Mouse (Mus musculus) testis, adult 2 months (tissue): ENCODE measurements at regions not wholly inside any gene's neighbourhood (a gene's known extent, or its start where the extent isn't known, plus 50 kb on each side); places are given as distances from the start of the nearest gene placed in this dataset.
A peak's percentile ranks its signal among the peaks of the same experiment; 100 is the strongest.

Source experiments
- H3K27ac ChIP-seq: fragments of 200-500 bp; 2 replicates; pipeline ENCODE4 v1.5.1; 2012; ENCODE audit warnings: low read depth, low read length; ENCODE audit not compliant: control insufficient read depth, insufficient read depth
- H3K27me3 ChIP-seq: fragments of 200-500 bp; 2 replicates; pipeline ENCODE4 v1.6.1; 2012; ENCODE audit warnings: mild to moderate bottlenecking, low read length, moderate library complexity; ENCODE audit not compliant: control insufficient read depth, insufficient read depth
- H3K36me3 ChIP-seq: fragments of 200-500 bp; 2 replicates; pipeline ENCODE4 v1.6.1; 2012; ENCODE audit warnings: mild to moderate bottlenecking, low read length; ENCODE audit not compliant: control insufficient read depth, insufficient read depth
- H3K4me1 ChIP-seq: fragments of 200-500 bp; 2 replicates; pipeline ENCODE4 v1.6.1; 2012; ENCODE audit warnings: low read length; ENCODE audit not compliant: control insufficient read depth, insufficient read depth
- H3K4me3 ChIP-seq: fragments of 200-500 bp; 2 replicates; pipeline ENCODE4 v1.5.1; 2012; ENCODE audit warnings: low read depth, mild to moderate bottlenecking, low read length, moderate library complexity, mixed read lengths; ENCODE audit not compliant: control insufficient read depth
- CTCF ChIP-seq: fragments of 200-500 bp; IDR thresholded peaks from 2 replicates; pipeline ENCODE4 v1.5.1; 2012; ENCODE audit warnings: low read depth, mild to moderate bottlenecking, inconsistent platforms, low read length, moderate library complexity; ENCODE audit not compliant: control insufficient read depth, insufficient read depth, insufficient replicate concordance
- POLR2A ChIP-seq: fragments of 200-500 bp; IDR thresholded peaks from 2 replicates; pipeline ENCODE4 v1.6.1; 2012; ENCODE audit warnings: low read depth, mild to moderate bottlenecking, inconsistent platforms, low read length, moderate library complexity; ENCODE audit not compliant: control insufficient read depth

GRCm38 (mm10) chr10:8954003-8954402, 68.1 kb upstream of the Sash1 start:
- no peak for TF ChIP-seq CTCF
- TF ChIP-seq POLR2A: no peak
- no peaks in the 10 kb centered on the region for H3K27me3 ChIP-seq
- no peaks in the 10 kb centered on the region for H3K4me1 ChIP-seq
- H3K4me3 ChIP-seq: no peak overlapping the region
- H3K27ac ChIP-seq: no peak overlapping the region
- no peaks in the 10 kb centered on the region for H3K36me3 ChIP-seq

GRCm38 (mm10) chr10:8952922-8953321, 67.1 kb upstream of the Sash1 start:
- Histone ChIP-seq H3K27ac (no peak overlapping the region), H3K36me3 (no peaks in the 10 kb centered on the region), H3K27me3 (no peaks in the 10 kb centered on the region), H3K4me1 (no peaks in the 10 kb centered on the region), H3K4me3 (no peak overlapping the region)
- no peak for TF ChIP-seq POLR2A
- TF ChIP-seq CTCF: no peak

- no peaks in the 10 kb centered on the region for H3K36me3 ChIP-seq
- no peak overlapping the region for H3K4me3 ChIP-seq
- no peaks in the 10 kb centered on the region for H3K27me3 ChIP-seq
- H3K27ac ChIP-seq: no peak overlapping the region
- no peaks in the 10 kb centered on the region for H3K4me1 ChIP-seq
- TF ChIP-seq CTCF (no peak), POLR2A (no peak)
Measured at GRCm38 (mm10) chr10:8951937-8952336, 66.1 kb upstream of the Sash1 start.

GRCm38 (mm10) chr10:8951236-8951825, 65.5 kb upstream of the Sash1 start:
- Histone ChIP-seq H3K27me3 (no peaks in the 10 kb centered on the region), H3K27ac (no peak overlapping the region), H3K4me3 (no peak overlapping the region), H3K36me3 (no peaks in the 10 kb centered on the region), H3K4me1 (no peaks in the 10 kb centered on the region)
- TF ChIP-seq CTCF: no peak
- no peak for TF ChIP-seq POLR2A

GRCm38 (mm10) chr10:8948227-8948626, 62.4 kb upstream of the Sash1 start:
- Histone ChIP-seq H3K4me3 (no peak overlapping the region), H3K36me3 (no peaks in the 10 kb centered on the region), H3K27me3 (no peaks in the 10 kb centered on the region), H3K27ac (no peak overlapping the region), H3K4me1 (peaks cover 3% of the 10 kb centered on the region)
- no peak for TF ChIP-seq POLR2A
- no peak for TF ChIP-seq CTCF

GRCm38 (mm10) chr10:8945195-8945751, 59.4 kb upstream of the Sash1 start:
- TF ChIP-seq POLR2A (no peak), CTCF (no peak)
- Histone ChIP-seq H3K27me3 (no peaks in the 10 kb centered on the region), H3K27ac (no peak overlapping the region), H3K4me1 (peaks cover 3% of the 10 kb centered on the region), H3K4me3 (peak overlapping the region; percentile 48), H3K36me3 (no peaks in the 10 kb centered on the region)

GRCm38 (mm10) chr10:8944586-8944985, 58.7 kb upstream of the Sash1 start:
- H3K36me3 ChIP-seq: no peaks in the 10 kb centered on the region
- H3K4me1 ChIP-seq: peaks cover 3% of the 10 kb centered on the region
- TF ChIP-seq CTCF (no peak), POLR2A (no peak)
- H3K4me3 ChIP-seq: no peak overlapping the region
- H3K27ac ChIP-seq: no peak overlapping the region
- no peaks in the 10 kb centered on the region for H3K27me3 ChIP-seq

- Histone ChIP-seq H3K4me3 (no peak overlapping the region), H3K4me1 (peaks cover 3% of the 10 kb centered on the region), H3K36me3 (no peaks in the 10 kb centered on the region), H3K27me3 (no peaks in the 10 kb centered on the region), H3K27ac (no peak overlapping the region)
- TF ChIP-seq CTCF (no peak), POLR2A (no peak)
Measured at GRCm38 (mm10) chr10:8943698-8944097, 57.8 kb upstream of the Sash1 start.
